Mouse (Mus musculus): Measurements from ENCODE around the gene Fkbp8. TPM values are rescaled to one million over a fixed set of nuclear protein-coding genes. Genes with fewer than 3 reads are reported as not detected.
"Not testable (repeated sequence)": the region's sequence is repeated elsewhere in the genome, so short reads cannot be mapped to it uniquely, and the experiment has no call there.

Fkbp8 gene
- polyA plus RNA-seq, 2 experiments from 2014 or later: 131 to 163 TPM

- no peak for ATAC-seq
Measured at GRCm38 (mm10) chr8:70502540-70502939, 25.0 kb upstream of the Fkbp8 start.

- ATAC-seq: no peak
Measured at GRCm38 (mm10) chr8:70503062-70503750, 24.3 kb upstream of the Fkbp8 start.

GRCm38 (mm10) chr8:70504291-70504716 is 23.2 kb upstream of the Fkbp8 start:
- no peak for ATAC-seq

- ATAC-seq: no peak
Measured at GRCm38 (mm10) chr8:70504851-70505250, 22.7 kb upstream of the Fkbp8 start.

GRCm38 (mm10) chr8:70505698-70506327 is 21.7 kb upstream of the Fkbp8 start:
- peak; percentile 4 for ATAC-seq

GRCm38 (mm10) chr8:70506328-70507026 is 21.0 kb upstream of the Fkbp8 start, which contains the start of gene Rex1bd:
Gene Rex1bd, minus strand, starts transcription at chr8:70506752.
- peak; percentile 51 for ATAC-seq

GRCm38 (mm10) chr8:70507027-70507393 is 20.5 kb upstream of the Fkbp8 start:
- ATAC-seq: no peak

GRCm38 (mm10) chr8:70509281-70509952 is 18.1 kb upstream of the Fkbp8 start:
- no peak for ATAC-seq

- ATAC-seq: peak; percentile 73
Measured at GRCm38 (mm10) chr8:70510228-70510915, 17.2 kb upstream of the Fkbp8 start, which contains the start of gene Uba52. Gene Uba52, minus strand, starts transcription at chr8:70510801.

- ATAC-seq: not testable (repeated sequence)
Measured at GRCm38 (mm10) chr8:70511174-70511573, 16.4 kb upstream of the Fkbp8 start.

- no peak for ATAC-seq
Measured at GRCm38 (mm10) chr8:70511770-70512169, 15.8 kb upstream of the Fkbp8 start.

- ATAC-seq: peak; percentile 30
Measured at GRCm38 (mm10) chr8:70512253-70512903, 15.1 kb upstream of the Fkbp8 start.

- ATAC-seq: no peak
Measured at GRCm38 (mm10) chr8:70513441-70513840, 14.1 kb upstream of the Fkbp8 start.

- no peak for ATAC-seq
Measured at GRCm38 (mm10) chr8:70517940-70518643, 9.4 kb upstream of the Fkbp8 start.

GRCm38 (mm10) chr8:70519043-70519442 is 8.5 kb upstream of the Fkbp8 start:
- no peak for ATAC-seq

GRCm38 (mm10) chr8:70519606-70520005 is 7.9 kb upstream of the Fkbp8 start:
- no peak for ATAC-seq

- ATAC-seq: peak; percentile 86
Measured at GRCm38 (mm10) chr8:70522592-70523403, 4.7 kb upstream of the Fkbp8 start.

GRCm38 (mm10) chr8:70527111-70527511 is 413 bp upstream of the Fkbp8 start:
- ATAC-seq: no peak

GRCm38 (mm10) chr8:70528182-70528797 is 766 bp downstream of the Fkbp8 start:
- no peak for ATAC-seq

- no peak for ATAC-seq
Measured at GRCm38 (mm10) chr8:70529299-70529698, 1.8 kb downstream of the Fkbp8 start.
